Mouse (Mus musculus): Measurements from ENCODE around the gene Unkl.

Gene Unkl

DNA sequence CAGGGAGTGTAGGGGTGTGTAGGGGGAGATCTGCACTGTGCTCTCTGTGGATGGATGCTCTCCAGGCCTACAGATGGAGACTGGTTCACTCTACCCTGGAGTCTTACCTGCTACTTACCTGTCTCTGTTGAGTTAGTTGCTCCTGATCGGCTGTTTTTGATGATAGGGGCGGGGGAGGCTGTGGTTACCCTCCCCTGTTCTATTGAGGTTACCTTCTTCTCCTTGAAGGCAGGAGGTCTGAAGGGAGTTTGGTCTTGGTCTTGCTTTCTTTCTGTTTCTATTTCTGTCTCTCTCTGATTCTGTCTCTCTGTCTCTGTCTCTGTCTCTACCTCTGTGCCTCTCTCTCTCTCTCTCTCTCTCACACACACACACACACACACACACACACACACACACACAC, 66.9 kb downstream of the Unkl start:
- DNase-seq (ENCODE audit: low spot score): no peak

GRCm38 (mm10) chr17:25256140-25256754, 68.0 kb downstream of the Unkl start, which contains the start of gene Baiap3:
Gene Baiap3 (minus strand): TSS chr17:25256364.
- no peak for DNase-seq (ENCODE audit: low spot score)

DNA sequence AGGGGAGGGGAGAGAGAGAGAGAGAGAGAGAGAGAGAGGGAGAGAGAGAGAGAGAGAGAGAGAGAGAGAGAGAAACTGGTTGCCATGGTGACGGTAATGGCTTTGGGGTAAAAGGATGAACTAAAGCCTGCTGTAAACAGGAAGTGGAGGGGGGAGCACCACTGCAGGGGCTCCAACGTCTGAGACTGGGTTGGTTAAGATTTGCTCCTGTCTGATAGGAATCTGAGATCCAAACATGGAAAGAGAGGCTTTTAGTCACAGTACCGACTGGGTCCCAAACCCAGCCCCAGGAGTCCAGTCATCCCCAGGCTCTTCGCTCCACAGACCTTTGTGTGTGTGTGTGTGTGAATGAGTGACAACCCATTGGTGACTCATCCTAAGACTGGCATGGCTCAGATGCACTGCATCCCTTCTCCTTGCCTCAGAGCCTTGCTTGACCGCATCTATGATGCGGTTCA, 69.6 kb downstream of the Unkl start:
- DNase-seq (ENCODE audit: low spot score): no peak

GRCm38 (mm10) chr17:25264453-25264852, 76.3 kb downstream of the Unkl start:
- DNase-seq (ENCODE audit: low spot score): no peak

DNA sequence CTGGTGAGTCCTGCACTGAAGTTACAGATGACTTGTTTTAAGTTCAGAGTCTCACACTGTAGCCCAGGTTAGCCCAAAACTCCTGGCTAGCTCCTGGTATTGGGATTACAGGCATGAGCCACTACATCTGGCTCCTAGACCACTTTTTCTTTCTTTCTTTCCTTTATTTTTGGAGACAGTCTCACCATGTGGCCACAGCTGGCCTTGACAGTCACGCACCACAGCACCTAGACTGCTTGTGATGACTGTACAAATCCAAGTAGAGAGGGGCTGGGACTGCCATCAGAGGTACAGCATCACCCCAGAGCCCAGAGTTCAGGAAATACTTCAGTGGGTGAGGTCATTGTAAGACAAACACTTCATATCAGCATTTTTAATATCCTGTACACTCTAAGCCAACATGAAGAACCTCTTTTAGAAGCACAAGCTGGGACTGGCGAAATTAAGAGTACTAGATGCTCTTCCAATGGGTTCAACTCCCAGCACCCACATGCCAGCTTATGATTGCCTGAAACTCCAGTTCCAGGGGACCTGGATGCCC, 82.7 kb downstream of the Unkl start:
- DNase-seq (ENCODE audit: low spot score): no peak

DNA sequence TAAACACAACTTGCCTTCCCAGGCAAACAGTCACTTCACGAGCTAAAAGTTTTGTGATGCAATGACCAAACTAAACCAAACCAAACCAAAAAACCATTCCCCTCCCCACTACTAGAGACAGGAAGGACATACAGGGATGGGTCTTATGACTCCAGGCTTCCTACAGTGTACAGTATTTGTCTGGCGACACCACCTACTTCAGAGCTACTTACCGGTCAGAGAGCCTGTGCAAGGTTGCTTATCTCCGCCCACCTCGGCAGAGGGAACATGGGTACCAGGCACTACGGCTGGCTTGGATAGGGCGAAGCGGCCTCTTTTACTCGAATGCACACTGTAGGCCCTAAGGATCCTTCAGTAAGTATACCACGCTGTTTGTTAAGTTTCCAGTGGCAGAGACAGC, 84.1 kb downstream of the Unkl start:
- DNase-seq (ENCODE audit: low spot score): peak; percentile 42

- DNase-seq (ENCODE audit: low spot score): peak; percentile 92
These were observed 84.9 kb downstream of the Unkl start for GRCm38 (mm10) chr17:25272951-25273705.

- peak; percentile 94 for DNase-seq (ENCODE audit: low spot score)
These were observed 85.7 kb downstream of the Unkl start for GRCm38 (mm10) chr17:25273706-25274501.

DNA sequence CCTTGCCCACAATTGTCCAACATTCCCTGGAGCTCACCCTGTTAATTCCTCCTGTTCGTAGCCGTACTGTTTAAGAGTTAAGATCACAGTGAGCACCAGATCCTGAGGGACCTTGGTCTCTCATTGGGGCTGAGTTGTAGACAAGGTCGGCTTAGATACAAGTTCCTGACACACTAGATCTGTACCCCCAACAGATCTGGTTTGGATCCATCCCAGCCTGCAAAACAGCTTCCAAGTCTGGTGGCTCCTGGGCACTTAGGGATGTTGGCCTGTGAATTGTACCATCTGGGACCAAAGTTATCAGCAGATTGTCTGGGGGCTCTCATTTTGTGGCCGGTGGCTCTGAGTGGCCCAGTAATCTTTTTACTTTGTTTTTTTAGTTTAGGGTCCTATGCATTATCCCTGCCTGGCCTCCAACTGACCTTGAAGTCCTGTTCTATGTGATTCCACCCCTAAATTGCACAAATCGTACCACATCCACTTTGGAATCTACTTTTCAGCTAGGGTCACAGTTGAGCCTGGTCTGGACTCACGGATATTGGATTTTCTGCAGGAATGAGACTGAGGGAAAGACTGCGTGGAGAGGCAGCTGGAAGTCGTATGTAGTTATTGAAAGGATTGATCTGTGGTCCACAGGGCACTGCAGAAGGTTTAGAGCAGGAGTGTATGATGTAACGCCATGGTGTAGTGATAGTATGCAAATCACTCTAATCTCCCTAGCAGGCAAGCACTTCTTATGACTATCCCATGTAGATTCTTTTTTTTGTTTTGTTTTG, 86.6 kb downstream of the Unkl start, which contains the start of gene Ube2i:
Gene Ube2i (minus strand): TSS at position 52 of the 776 bp plus-strand sequence.
- no peak for DNase-seq (ENCODE audit: low spot score)

- DNase-seq (ENCODE audit: low spot score): no peak
These were observed 87.6 kb downstream of the Unkl start for GRCm38 (mm10) chr17:25275833-25276232.

DNA sequence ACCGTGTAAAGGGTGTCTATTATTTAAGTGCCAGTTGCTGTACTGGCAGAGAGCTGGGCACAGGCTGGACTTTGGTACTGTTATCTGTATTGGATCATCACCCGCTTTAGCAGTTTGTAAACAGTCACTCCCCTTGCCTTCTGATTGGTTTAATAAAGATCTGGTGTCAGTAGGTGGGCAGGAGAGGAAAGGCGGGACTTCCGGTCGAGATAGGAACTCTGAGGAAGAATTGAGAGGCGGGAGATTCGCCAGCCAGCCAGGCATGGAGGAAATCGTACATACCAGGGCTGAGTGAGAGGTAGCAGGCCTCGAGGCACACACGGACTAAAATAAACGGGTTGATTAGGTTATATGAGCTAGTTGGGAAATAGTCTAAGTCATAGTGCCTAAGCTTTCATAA, 93.9 kb downstream of the Unkl start:
- peak; percentile 17 for DNase-seq (ENCODE audit: low spot score)
